Mouse (Mus musculus): ENCODE data around the gene Mag.

- TF ChIP-seq CTCF (IDR thresholded peaks at IDR 0.05; ENCODE audit: low read depth) = no peak
- TF ChIP-seq EP300 (IDR thresholded peaks at IDR 0.05; ENCODE audit: low read depth) = no peak
Observed at GRCm38 (mm10) chr7:30952441-30953265, 38.0 kb upstream of the Mag start.

Data from liver, embryonic 14.5 days (tissue).